Mouse (Mus musculus): ENCODE measurements at regions not wholly inside any gene's neighbourhood (a gene's known extent, or its start where the extent isn't known, plus 50 kb on each side); places are given as distances from the start of the nearest gene placed in this dataset.

- intact Hi-C loops (cut with DNase I): no loop called here
- DNase-seq: no peak
Observed at GRCm38 (mm10) chr1:61160505-61160904, 182.8 kb downstream of the Icos start.

- no peak for DNase-seq
- intact Hi-C loops (cut with DNase I): no loop called here
Observed at GRCm38 (mm10) chr1:61164271-61164670, 186.5 kb downstream of the Icos start.

- intact Hi-C loops (cut with DNase I): loop anchor here (5.0 kb wide), 1 partner anchor 115 kb away; no protein-coding TSS in a partner anchor
- DNase-seq: no peak
Observed at GRCm38 (mm10) chr1:61171941-61172340, 194.2 kb downstream of the Icos start.

- intact Hi-C loops (cut with DNase I): loop anchor here (5.0 kb wide), 1 partner anchor 116 kb away; no protein-coding TSS in a partner anchor
- no peak for DNase-seq
Observed at GRCm38 (mm10) chr1:61172946-61173345, 195.2 kb downstream of the Icos start.

- intact Hi-C loops (cut with DNase I): loop anchor here (5.0 kb wide), 1 partner anchor 467 kb away; no protein-coding TSS in a partner anchor
- no peak for DNase-seq
Observed at GRCm38 (mm10) chr1:61175239-61175638, 197.5 kb downstream of the Icos start.

- no peak for DNase-seq
- intact Hi-C loops (cut with DNase I): loop anchor here (5.0 kb wide), 1 partner anchor 463 kb away; no protein-coding TSS in a partner anchor
Observed at GRCm38 (mm10) chr1:61179461-61179860, 201.7 kb downstream of the Icos start.

- DNase-seq: peak; percentile 94 to 97
- intact Hi-C loops (cut with DNase I): loop anchor here (1.0 to 10.0 kb wide), 7 partner anchors 117 to 1776 kb away; no protein-coding TSS in a partner anchor
Observed at GRCm38 (mm10) chr1:61181099-61181821, 203.5 kb downstream of the Icos start.

- intact Hi-C loops (cut with DNase I): loop anchor here (10.0 kb wide), 1 partner anchor 1217 kb away; no protein-coding TSS in a partner anchor
- DNase-seq: no peak
Observed at GRCm38 (mm10) chr1:61187381-61188100, 209.8 kb downstream of the Icos start.

- DNase-seq: no peak
- intact Hi-C loops (cut with DNase I): no loop called here
Observed at GRCm38 (mm10) chr1:61190921-61191320, 213.2 kb downstream of the Icos start.

- intact Hi-C loops (cut with DNase I): no loop called here
- DNase-seq: no peak
Observed at GRCm38 (mm10) chr1:61198549-61199062, 220.9 kb downstream of the Icos start.

GRCm38 (mm10) chr1:61201006-61201405, 223.3 kb downstream of the Icos start:
- DNase-seq: no peak
- intact Hi-C loops (cut with DNase I): no loop called here

GRCm38 (mm10) chr1:61202079-61202478, 224.4 kb downstream of the Icos start:
- DNase-seq: no peak
- intact Hi-C loops (cut with DNase I): no loop called here

- intact Hi-C loops (cut with DNase I): no loop called here
Observed at GRCm38 (mm10) chr1:61203170-61203569, 225.4 kb downstream of the Icos start.

GRCm38 (mm10) chr1:61203612-61204011, 225.9 kb downstream of the Icos start:
- DNase-seq: no peak
- intact Hi-C loops (cut with DNase I): no loop called here

More at GRCm38 (mm10) chr1:61203170-61203569, 225.4 kb downstream of the Icos start:
- peak; percentile 50 to 52 for DNase-seq

GRCm38 (mm10) chr1:61205137-61205536, 227.4 kb downstream of the Icos start:
- intact Hi-C loops (cut with DNase I): loop anchor here (5.0 kb wide), 2 partner anchors 72 to 102 kb away; no protein-coding TSS in a partner anchor
- no peak for DNase-seq

- intact Hi-C loops (cut with DNase I): loop anchor here (5.0 kb wide), 2 partner anchors 70 to 100 kb away; no protein-coding TSS in a partner anchor
- peak; percentile 24 to 29 for DNase-seq
Observed at GRCm38 (mm10) chr1:61206861-61207380, 229.2 kb downstream of the Icos start.

GRCm38 (mm10) chr1:61208386-61208785, 230.7 kb downstream of the Icos start:
- intact Hi-C loops (cut with DNase I): loop anchor here (5.0 kb wide), 2 partner anchors 69 to 99 kb away; no protein-coding TSS in a partner anchor
- no peak for DNase-seq

- no peak for DNase-seq
- intact Hi-C loops (cut with DNase I): no loop called here
Observed at GRCm38 (mm10) chr1:61221131-61221530, 243.4 kb downstream of the Icos start.

- intact Hi-C loops (cut with DNase I): no loop called here
- DNase-seq: no peak
Observed at GRCm38 (mm10) chr1:61228942-61229341, 251.2 kb downstream of the Icos start.

GRCm38 (mm10) chr1:61233001-61233400, 255.3 kb downstream of the Icos start:
- DNase-seq: no peak
- intact Hi-C loops (cut with DNase I): no loop called here
